Mouse (Mus musculus): Measurements from ENCODE around the gene Ddx42. TPM values are rescaled to one million over a fixed set of nuclear protein-coding genes. Genes with fewer than 3 reads are reported as not detected.

Ddx42 gene
- polyA plus RNA-seq, 1 experiment from 2014 or later, result 70.0 TPM

DNA sequence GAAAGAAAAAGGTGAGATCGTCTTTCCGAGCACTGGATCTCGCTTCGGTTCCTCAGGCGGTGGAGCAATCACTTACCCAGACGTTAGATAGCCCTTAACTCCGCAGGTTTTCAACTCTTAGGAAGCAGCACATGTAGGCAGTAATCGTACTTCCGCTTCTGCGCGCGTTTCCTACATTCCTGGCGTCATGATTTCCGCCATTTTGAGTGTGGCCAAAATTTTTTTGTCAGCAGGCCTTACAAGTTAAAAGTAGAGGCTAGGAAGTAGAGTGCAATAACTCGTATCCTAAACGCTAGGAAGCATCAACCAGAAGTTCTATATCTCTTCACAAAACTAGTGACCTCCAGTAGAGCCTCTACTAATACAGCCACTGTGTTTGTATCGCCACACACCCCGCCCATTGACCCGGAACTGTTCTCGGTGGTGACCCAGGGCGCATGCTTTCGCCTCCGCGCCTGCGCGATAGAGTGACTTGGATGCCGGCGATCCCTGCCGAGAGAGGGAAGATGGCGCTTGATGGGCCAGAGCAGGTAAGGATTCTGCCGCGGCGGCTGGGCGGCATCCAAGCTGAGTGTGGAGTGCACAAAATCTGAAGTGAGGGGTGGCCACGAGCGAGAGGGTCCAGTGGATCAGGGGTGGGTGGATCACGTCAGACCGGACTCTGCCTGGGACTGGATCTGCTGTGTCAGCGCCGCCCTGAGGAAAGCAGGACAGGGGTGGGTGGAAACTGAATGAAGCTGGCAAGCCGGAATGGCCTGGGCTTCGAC, 39.1 kb downstream of the Ddx42 start, which contains the start of the genes Ftsj3 and Psmc5:
Ftsj3 (minus strand) TSS at position 395 of the 767 bp plus-strand sequence.
Psmc5 (plus strand) TSS at position 470 of the 767 bp plus-strand sequence.
- peak; percentile 92 for ATAC-seq (ENCODE audit: insufficient read depth, low FRiP score)
- no peaks in the 10 kb centered on the region for H3K27me3 ChIP-seq (ENCODE audit: control insufficient read depth, insufficient read depth, low read length)
- peak within 1 kb of the TSS; percentile 71 for H3K27ac ChIP-seq (ENCODE audit: low read length)
- no peaks in the 10 kb centered on the region for H3K9me3 ChIP-seq (replicated peaks; ENCODE audit: control insufficient read depth, low read length)
- peak within 1 kb of the TSS; percentile 88 for H3K9ac ChIP-seq (ENCODE audit: low read length)
- H3K4me1 ChIP-seq (ENCODE audit: control insufficient read depth, insufficient read depth, low read length), result peaks cover 21% of the 10 kb centered on the region
- peaks cover 15% of the 10 kb centered on the region; the same call in 1 of the 2 replicates for H3K36me3 ChIP-seq (ENCODE audit: control insufficient read depth, insufficient read depth, low read length)
- H3K4me3 ChIP-seq (replicated peaks; ENCODE audit: low read length), result peak within 1 kb of the TSS; percentile 73
- H3K4me2 ChIP-seq (ENCODE audit: low read depth, low read length), result peak within 1 kb of the TSS; percentile 90
- WGBS, result under 1% methylated on average over 42 of the region's 42 CpGs

DNA sequence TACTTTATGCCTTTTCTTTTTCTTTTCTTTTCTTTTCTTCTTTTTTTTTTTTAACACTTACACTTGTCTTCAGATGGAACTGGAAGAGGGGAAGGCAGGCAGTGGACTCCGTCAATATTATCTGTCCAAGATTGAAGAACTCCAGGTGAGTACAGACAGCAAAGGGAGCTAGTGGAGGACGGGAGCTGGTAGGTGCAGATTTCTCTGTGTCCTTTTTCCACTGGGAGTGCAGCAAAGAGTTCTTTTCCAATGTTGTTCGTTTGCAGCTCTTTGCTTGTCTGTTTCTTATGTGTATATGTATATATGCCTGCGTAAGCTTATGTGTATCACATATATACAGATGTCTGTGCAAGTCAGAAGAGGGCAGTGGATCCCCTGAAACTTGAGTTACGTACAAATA, 40.0 kb downstream of the Ddx42 start:
- WGBS, result 55% methylated on average over 5 of the region's 5 CpGs
- no peaks in the 10 kb centered on the region for H3K27me3 ChIP-seq (ENCODE audit: control insufficient read depth, insufficient read depth, low read length)
- peaks cover 20% of the 10 kb centered on the region; the same call in 1 of the 2 replicates for H3K36me3 ChIP-seq (ENCODE audit: control insufficient read depth, insufficient read depth, low read length)
- no peaks in the 10 kb centered on the region for H3K9me3 ChIP-seq (replicated peaks; ENCODE audit: control insufficient read depth, low read length)
- H3K9ac ChIP-seq (ENCODE audit: low read length), result peak overlapping the region; percentile 88
- H3K27ac ChIP-seq (ENCODE audit: low read length), result no peak overlapping the region
- no peak for ATAC-seq (ENCODE audit: insufficient read depth, low FRiP score)
- peak overlapping the region; percentile 73 for H3K4me3 ChIP-seq (replicated peaks; ENCODE audit: low read length)
- H3K4me2 ChIP-seq (ENCODE audit: low read depth, low read length), result peak overlapping the region; percentile 90
- H3K4me1 ChIP-seq (ENCODE audit: control insufficient read depth, insufficient read depth, low read length), result peaks cover 21% of the 10 kb centered on the region

DNA sequence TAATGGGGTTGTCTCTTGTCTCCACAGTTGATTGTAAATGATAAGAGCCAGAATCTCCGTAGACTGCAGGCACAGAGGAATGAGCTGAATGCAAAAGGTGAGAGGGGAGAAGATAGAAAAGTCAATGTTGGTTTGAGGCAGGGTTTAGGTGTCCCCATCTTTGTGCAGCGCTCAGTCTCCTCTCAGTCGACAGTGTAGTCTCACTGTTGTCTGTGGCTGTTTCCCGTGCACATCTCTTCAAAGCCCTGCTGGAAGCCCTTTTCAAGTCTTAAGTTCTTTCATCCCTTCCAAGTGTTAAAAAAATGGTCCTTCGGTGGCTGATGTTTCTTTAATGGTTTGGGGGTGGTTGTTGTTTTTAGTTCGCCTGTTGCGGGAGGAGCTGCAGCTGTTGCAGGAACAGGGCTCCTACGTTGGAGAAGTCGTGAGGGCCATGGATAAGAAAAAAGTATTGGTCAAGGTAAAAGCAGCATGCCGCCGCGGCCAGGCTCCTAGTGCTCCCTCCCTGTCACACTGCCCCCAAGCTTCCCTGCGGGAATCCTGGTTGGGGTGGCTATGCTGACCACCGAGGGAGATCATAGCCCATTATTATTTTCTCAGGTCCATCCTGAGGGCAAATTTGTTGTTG, 44.2 kb downstream of the Ddx42 start:
- Histone ChIP-seq H3K4me1 (ENCODE audit: control insufficient read depth, insufficient read depth, low read length) (peaks cover 18% of the 10 kb centered on the region), H3K27me3 (ENCODE audit: control insufficient read depth, insufficient read depth, low read length) (no peaks in the 10 kb centered on the region), H3K4me2 (ENCODE audit: low read depth, low read length) (no peak overlapping the region), H3K27ac (ENCODE audit: low read length) (no peak overlapping the region), H3K9me3 (replicated peaks; ENCODE audit: control insufficient read depth, low read length) (no peaks in the 10 kb centered on the region), H3K9ac (ENCODE audit: low read length) (no peak overlapping the region), H3K36me3 (ENCODE audit: control insufficient read depth, insufficient read depth, low read length) (peaks cover 53% of the 10 kb centered on the region), H3K4me3 (replicated peaks; ENCODE audit: low read length) (no peak overlapping the region)
- ATAC-seq (ENCODE audit: insufficient read depth, low FRiP score), result no peak
- WGBS, result 72% methylated on average over 14 of the region's 14 CpGs

DNA sequence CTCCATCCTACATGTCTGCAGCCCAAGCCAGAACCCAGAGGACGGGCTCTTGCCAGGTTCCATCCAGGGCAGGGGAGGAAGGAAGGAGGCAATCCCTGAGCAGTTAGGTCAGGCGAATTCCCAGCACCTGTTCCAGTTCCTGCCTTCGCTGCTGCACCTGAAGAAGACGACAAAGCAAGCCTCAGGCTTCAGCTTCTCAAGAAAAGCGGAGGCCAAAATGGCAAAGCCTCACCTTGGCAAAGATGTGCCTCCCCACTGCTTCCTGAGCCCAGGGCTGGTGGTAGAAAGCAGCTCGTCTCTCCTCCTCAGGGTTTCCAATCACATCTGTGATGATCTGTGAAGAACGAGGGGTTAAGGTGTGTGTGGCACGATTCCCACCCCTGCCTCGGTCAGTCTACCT, 47.2 kb downstream of the Ddx42 start:
- ATAC-seq (ENCODE audit: insufficient read depth, low FRiP score), result no peak

DNA sequence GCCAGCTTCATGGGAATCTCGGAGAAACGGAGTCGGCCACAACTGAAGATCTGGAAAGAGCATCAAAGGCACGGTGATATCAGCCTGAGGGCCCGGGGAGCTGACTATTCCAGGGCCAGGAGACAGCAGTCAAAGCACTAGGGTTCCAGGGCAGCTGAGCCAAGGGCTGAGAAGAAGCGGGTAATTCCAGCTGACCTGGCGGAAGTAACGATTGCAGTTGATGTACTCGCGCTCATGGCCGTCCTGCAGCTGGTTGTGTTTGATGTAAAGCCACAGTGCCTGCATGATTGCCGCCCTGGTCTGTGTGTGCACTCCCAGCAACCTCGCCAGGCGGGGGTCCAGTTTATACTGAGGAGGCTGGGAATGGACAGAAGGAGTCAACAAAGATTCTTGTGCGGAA, 48.3 kb downstream of the Ddx42 start:
- H3K9ac ChIP-seq (ENCODE audit: low read length), result no peak overlapping the region
- peaks cover 58% of the 10 kb centered on the region for H3K36me3 ChIP-seq (ENCODE audit: control insufficient read depth, insufficient read depth, low read length)
- no peak for ATAC-seq (ENCODE audit: insufficient read depth, low FRiP score)
- H3K4me1 ChIP-seq (ENCODE audit: control insufficient read depth, insufficient read depth, low read length), result peaks cover 33% of the 10 kb centered on the region
- WGBS, result 88% methylated on average over 15 of the region's 15 CpGs
- no peaks in the 10 kb centered on the region for H3K9me3 ChIP-seq (replicated peaks; ENCODE audit: control insufficient read depth, low read length)
- H3K4me3 ChIP-seq (replicated peaks; ENCODE audit: low read length), result no peak overlapping the region
- no peak overlapping the region for H3K27ac ChIP-seq (ENCODE audit: low read length)
- no peak overlapping the region for H3K4me2 ChIP-seq (ENCODE audit: low read depth, low read length)
- H3K27me3 ChIP-seq (ENCODE audit: control insufficient read depth, insufficient read depth, low read length), result no peaks in the 10 kb centered on the region

More for the DNA sequence above, 47.2 kb downstream of the Ddx42 start:
- H3K27ac ChIP-seq (ENCODE audit: low read length), result no peak overlapping the region
- no peak overlapping the region for H3K4me3 ChIP-seq (replicated peaks; ENCODE audit: low read length)
- no peak overlapping the region for H3K4me2 ChIP-seq (ENCODE audit: low read depth, low read length)
- H3K27me3 ChIP-seq (ENCODE audit: control insufficient read depth, insufficient read depth, low read length), result no peaks in the 10 kb centered on the region
- no peaks in the 10 kb centered on the region for H3K9me3 ChIP-seq (replicated peaks; ENCODE audit: control insufficient read depth, low read length)
- peaks cover 58% of the 10 kb centered on the region for H3K36me3 ChIP-seq (ENCODE audit: control insufficient read depth, insufficient read depth, low read length)
- H3K4me1 ChIP-seq (ENCODE audit: control insufficient read depth, insufficient read depth, low read length), result peaks cover 25% of the 10 kb centered on the region
- 86% methylated on average over 9 of the region's 9 CpGs for WGBS
- H3K9ac ChIP-seq (ENCODE audit: low read length), result no peak overlapping the region

DNA sequence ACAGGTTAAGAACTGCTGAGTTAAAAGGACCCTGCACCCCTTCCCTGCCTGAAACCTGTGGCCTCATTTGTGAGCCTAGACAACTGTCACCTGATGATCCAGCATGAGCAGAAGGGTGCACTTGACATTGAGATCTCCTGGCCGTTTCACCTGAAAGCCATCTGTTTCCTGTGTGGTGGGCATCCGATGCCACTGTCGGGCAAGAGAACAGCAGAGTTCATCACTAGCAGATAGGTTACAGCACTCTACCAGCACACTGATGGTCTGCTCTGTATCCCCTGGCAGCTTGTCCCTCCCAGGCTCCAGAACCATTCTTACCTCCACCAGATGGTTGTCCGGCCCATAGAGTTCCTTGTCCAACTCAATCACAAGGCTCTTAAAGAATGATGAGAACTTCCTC, 48.8 kb downstream of the Ddx42 start:
- 90% methylated on average over 4 of the region's 4 CpGs for WGBS
- ATAC-seq (ENCODE audit: insufficient read depth, low FRiP score), result no peak
- peaks cover 39% of the 10 kb centered on the region for H3K4me1 ChIP-seq (ENCODE audit: control insufficient read depth, insufficient read depth, low read length)
- H3K36me3 ChIP-seq (ENCODE audit: control insufficient read depth, insufficient read depth, low read length), result peaks cover 56% of the 10 kb centered on the region
- no peak overlapping the region for H3K27ac ChIP-seq (ENCODE audit: low read length)
- no peaks in the 10 kb centered on the region for H3K9me3 ChIP-seq (replicated peaks; ENCODE audit: control insufficient read depth, low read length)
- no peak overlapping the region for H3K4me3 ChIP-seq (replicated peaks; ENCODE audit: low read length)
- no peak overlapping the region for H3K4me2 ChIP-seq (ENCODE audit: low read depth, low read length)
- H3K9ac ChIP-seq (ENCODE audit: low read length), result no peak overlapping the region
- H3K27me3 ChIP-seq (ENCODE audit: control insufficient read depth, insufficient read depth, low read length), result no peaks in the 10 kb centered on the region

DNA sequence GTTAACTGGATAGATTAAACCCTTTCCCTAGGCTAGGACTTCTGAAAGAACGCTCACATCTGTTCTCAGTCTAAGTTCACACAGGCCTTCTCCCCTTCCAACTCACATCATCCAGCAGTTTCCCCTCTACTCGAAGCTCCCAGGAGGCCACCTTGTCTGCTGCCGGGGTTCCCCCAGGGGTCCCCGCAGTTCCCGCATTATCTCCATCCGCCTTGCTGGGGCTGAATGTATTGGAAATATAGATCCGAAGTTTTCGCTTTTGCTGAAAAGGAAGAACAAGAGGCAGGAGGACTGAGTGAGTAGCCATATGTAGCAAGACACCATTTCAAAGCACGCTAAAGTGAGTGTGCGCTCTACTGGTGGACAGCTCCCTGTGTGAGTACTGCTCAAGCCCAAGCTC, 49.7 kb downstream of the Ddx42 start:
- no peak overlapping the region for H3K27ac ChIP-seq (ENCODE audit: low read length)
- H3K27me3 ChIP-seq (ENCODE audit: control insufficient read depth, insufficient read depth, low read length), result no peaks in the 10 kb centered on the region
- no peak overlapping the region for H3K4me2 ChIP-seq (ENCODE audit: low read depth, low read length)
- no peaks in the 10 kb centered on the region for H3K9me3 ChIP-seq (replicated peaks; ENCODE audit: control insufficient read depth, low read length)
- 95% methylated on average over 10 of the region's 10 CpGs for WGBS
- no peak overlapping the region for H3K4me3 ChIP-seq (replicated peaks; ENCODE audit: low read length)
- H3K4me1 ChIP-seq (ENCODE audit: control insufficient read depth, insufficient read depth, low read length), result peaks cover 45% of the 10 kb centered on the region
- peaks cover 50% of the 10 kb centered on the region for H3K36me3 ChIP-seq (ENCODE audit: control insufficient read depth, insufficient read depth, low read length)
- no peak overlapping the region for H3K9ac ChIP-seq (ENCODE audit: low read length)
- ATAC-seq (ENCODE audit: insufficient read depth, low FRiP score), result no peak

DNA sequence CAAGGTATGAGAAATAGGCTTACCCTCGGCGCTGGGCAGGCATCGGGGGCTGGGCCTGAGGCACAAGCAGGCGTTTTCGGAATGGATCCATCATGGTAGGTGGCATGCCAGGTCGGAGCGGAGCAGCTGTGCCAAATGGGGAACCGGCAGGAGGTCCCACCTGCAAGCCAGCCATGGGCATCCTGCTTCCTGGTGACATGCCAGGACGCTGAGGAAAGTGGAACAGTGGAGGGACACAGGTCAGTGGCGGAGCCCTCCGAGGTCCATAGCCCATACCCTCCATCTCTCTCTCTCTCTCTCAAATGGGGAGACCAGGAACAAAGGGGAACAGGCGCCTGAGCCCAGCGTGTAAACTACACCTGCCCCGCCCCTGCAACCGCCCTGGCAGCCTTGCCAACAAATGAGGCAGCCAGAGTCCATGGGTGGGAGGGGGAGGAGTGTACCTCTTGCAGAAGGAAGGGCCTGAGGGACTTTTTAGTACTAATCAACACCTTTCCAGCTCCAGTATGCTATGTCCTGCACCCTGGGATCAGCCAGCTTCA, 50.7 kb downstream of the Ddx42 start:
- H3K27ac ChIP-seq (ENCODE audit: low read length), result peak overlapping the region; percentile 96
- peak overlapping the region; percentile 41 for H3K4me2 ChIP-seq (ENCODE audit: low read depth, low read length)
- peaks cover 45% of the 10 kb centered on the region for H3K4me1 ChIP-seq (ENCODE audit: control insufficient read depth, insufficient read depth, low read length)
- H3K9ac ChIP-seq (ENCODE audit: low read length), result peak overlapping the region; percentile 64
- peaks cover 44% of the 10 kb centered on the region for H3K36me3 ChIP-seq (ENCODE audit: control insufficient read depth, insufficient read depth, low read length)
- no peaks in the 10 kb centered on the region for H3K27me3 ChIP-seq (ENCODE audit: control insufficient read depth, insufficient read depth, low read length)
- ATAC-seq (ENCODE audit: insufficient read depth, low FRiP score), result peak; percentile 36; the same call in 1 of the 2 replicates
- 60% methylated on average over 15 of the region's 15 CpGs for WGBS
- peak overlapping the region; percentile 17 for H3K4me3 ChIP-seq (replicated peaks; ENCODE audit: low read length)
- H3K9me3 ChIP-seq (replicated peaks; ENCODE audit: control insufficient read depth, low read length), result no peaks in the 10 kb centered on the region

DNA sequence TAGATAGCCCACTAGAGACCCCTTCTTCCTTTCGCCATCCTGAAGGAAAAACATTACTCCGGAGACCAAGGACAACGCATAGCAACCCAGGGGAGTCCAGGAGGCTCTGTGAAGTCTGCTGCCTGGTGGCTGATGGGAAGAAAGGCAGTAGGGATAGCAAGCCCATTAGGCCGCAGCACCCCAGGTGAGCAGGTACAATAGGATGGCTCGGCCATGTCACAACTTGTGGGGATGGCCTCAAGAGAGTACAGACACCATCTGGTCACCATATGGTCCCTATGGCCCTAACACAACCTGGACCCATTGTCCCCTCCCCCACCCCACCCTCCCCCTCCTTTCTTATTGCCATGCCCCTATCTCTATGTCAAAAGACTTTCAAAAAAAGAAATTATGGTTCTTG, 51.1 kb downstream of the Ddx42 start:
- no peaks in the 10 kb centered on the region for H3K27me3 ChIP-seq (ENCODE audit: control insufficient read depth, insufficient read depth, low read length)
- 58% methylated on average over 5 of the region's 5 CpGs for WGBS
- peak overlapping the region; percentile 41 for H3K4me2 ChIP-seq (ENCODE audit: low read depth, low read length)
- H3K4me3 ChIP-seq (replicated peaks; ENCODE audit: low read length), result peak overlapping the region; percentile 17
- H3K9ac ChIP-seq (ENCODE audit: low read length), result peak overlapping the region; percentile 64
- ATAC-seq (ENCODE audit: insufficient read depth, low FRiP score), result no peak
- H3K4me1 ChIP-seq (ENCODE audit: control insufficient read depth, insufficient read depth, low read length), result peaks cover 45% of the 10 kb centered on the region
- H3K9me3 ChIP-seq (replicated peaks; ENCODE audit: control insufficient read depth, low read length), result no peaks in the 10 kb centered on the region
- H3K27ac ChIP-seq (ENCODE audit: low read length), result peak overlapping the region; percentile 96
- peaks cover 39% of the 10 kb centered on the region for H3K36me3 ChIP-seq (ENCODE audit: control insufficient read depth, insufficient read depth, low read length)
